Mouse (Mus musculus): ENCODE measurements around the gene Igf1r.
A peak's percentile ranks its signal among the peaks of the same experiment; 100 is the strongest.

The Igf1r gene

DNA sequence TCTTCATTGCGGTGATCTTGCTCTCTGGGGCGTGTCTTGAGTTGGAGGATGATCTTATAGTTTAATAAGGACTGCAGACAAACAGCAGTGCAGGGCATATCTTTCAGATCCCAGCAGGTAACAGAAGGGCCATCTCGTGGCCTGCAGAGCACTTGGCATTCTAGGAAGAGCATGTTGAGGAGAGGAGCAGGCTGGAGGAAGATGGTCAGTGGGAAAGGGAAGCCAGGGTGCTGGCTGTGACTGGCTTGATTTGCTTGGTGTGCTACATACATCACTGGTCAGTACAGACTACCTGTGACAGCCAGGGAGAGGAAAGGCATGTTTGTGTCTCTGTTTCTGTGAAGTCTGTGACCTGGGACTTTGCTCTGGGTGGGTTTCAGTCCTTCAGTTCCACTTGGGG lies 122.8 kb downstream of the Igf1r start:
- DNase-seq (ENCODE audit: low spot score in 2 of 2), result no peak

- DNase-seq (ENCODE audit: low spot score in 2 of 2), result no peak
Measured at GRCm38 (mm10) chr7:68080122-68080845, 127.7 kb downstream of the Igf1r start.

- peak; percentile 14 to 33 for DNase-seq (ENCODE audit: low spot score in 2 of 2)
Measured at GRCm38 (mm10) chr7:68085338-68085737, 132.7 kb downstream of the Igf1r start.

DNA sequence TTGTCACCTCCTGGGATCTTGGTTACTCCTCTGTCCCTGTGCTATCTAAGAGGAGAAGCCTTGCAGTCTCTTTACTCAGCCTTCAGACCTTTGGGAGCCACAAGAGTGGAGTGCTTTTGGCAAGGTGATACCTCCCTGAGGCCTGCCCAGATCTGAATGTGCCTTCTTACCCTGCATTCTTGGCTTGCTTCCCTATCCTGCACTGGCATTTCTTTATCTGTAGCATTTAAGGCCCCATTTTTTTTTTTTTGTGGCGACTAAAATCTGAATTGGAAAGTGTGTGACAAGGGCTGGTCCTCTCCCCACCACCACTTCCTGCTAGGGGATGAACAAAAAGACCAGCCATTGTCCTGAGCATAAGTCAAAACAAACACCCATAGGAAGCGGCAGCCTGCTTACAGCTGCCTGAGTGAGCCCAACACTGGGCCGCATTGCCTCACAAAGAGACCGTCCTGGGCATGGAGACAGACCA lies 133.3 kb downstream of the Igf1r start:
- no peak for DNase-seq (ENCODE audit: low spot score in 2 of 2)

- DNase-seq (ENCODE audit: low spot score in 2 of 2), result peak; percentile 46
Measured at GRCm38 (mm10) chr7:68087496-68087895, 134.9 kb downstream of the Igf1r start.

- DNase-seq (ENCODE audit: low spot score in 2 of 2), result no peak
Measured at GRCm38 (mm10) chr7:68088825-68089224, 136.2 kb downstream of the Igf1r start.

GRCm38 (mm10) chr7:68089725-68090124 lies 137.1 kb downstream of the Igf1r start:
- no peak for DNase-seq (ENCODE audit: low spot score in 2 of 2)

DNA sequence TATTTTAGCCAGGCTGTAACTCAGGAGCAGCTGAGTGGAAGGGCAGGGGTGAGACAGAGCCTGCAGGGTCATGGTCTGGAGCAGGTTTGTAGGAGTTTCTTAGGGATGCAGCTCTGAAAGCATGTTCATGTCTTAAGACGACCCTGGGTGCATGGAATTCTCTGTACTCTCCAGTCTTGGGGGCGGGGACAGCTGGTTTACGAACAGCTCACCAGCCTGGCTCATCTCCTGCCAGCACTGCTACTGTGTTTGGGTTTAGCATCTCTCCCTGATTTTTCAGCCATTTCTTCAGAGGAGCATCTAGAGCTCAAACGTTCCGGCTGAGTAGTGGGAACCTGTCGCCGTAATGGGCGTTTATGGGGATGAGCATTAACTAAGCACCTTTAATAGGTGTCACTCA lies 137.9 kb downstream of the Igf1r start:
- no peak for DNase-seq (ENCODE audit: low spot score in 2 of 2)

GRCm38 (mm10) chr7:68092304-68092978 lies 139.8 kb downstream of the Igf1r start:
- no peak for DNase-seq (ENCODE audit: low spot score in 2 of 2)

DNA sequence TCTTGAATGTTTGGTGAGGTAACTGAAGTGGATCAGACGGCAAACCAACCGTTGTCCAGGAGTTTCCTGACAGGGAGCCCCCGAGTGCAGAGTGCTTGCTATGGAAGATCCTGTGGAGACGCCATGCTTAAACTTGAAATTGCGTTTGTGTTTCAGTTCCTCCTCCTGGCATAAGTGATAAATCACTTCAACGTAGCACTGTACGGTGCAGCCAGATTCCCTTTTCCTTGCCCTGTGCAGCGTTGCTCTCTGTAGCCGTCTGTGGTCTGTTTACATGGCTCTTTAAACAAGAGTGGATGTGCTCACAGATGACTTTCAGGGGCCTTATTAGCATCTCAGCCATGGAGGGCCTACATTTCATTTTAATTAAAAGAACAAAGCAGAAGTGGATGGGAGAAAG lies 141.2 kb downstream of the Igf1r start:
- DNase-seq (ENCODE audit: low spot score in 2 of 2), result no peak

DNA sequence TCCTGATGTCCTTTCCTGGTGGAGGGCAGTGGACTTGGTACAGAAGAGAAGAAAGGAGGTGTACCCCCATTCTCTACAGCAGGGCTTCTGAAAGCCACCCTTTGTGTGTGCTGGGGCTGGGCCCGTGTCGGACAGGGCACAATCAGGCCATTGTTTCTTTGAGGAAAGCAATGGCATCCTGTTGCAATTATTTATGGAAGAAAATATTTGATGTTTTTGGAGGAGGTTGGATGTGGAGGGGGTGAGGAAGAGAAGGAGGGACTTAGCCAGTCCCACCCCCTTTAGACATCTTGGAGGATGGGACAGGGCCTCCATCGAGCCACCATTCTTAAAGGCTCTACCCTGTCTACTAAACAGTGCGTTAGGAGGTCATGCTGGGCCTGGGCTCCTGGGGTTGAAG lies 142.9 kb downstream of the Igf1r start:
- DNase-seq (ENCODE audit: low spot score in 2 of 2), result no peak

DNA sequence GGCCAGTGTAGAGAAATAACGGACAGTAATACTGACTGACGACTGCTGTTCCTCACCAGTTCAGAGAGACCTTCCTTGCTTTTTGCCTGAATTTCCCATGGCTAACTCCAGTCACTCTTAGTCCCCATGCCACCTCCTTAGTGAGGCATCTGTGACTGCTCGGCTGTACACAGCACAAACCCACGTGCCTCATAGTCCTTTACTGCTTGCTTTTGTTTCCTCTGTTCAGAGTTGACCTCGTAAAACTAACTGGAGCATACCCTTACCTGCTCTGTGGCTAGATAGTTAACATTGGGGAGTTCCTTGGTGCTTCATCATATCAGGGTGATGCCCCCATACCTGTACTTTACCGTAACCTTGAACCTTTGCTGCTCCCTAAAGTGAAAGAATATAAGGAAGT lies 143.8 kb downstream of the Igf1r start:
- no peak for DNase-seq (ENCODE audit: low spot score in 2 of 2)

- no peak for DNase-seq (ENCODE audit: low spot score in 2 of 2)
Measured at GRCm38 (mm10) chr7:68097081-68097836, 144.6 kb downstream of the Igf1r start.

- no peak for DNase-seq (ENCODE audit: low spot score in 2 of 2)
Measured at GRCm38 (mm10) chr7:68098098-68098497, 145.5 kb downstream of the Igf1r start.

- DNase-seq (ENCODE audit: low spot score in 2 of 2), result no peak
Measured at GRCm38 (mm10) chr7:68100388-68100787, 147.8 kb downstream of the Igf1r start.

GRCm38 (mm10) chr7:68102456-68103177 lies 150.0 kb downstream of the Igf1r start:
- peak; percentile 19 to 25 for DNase-seq (ENCODE audit: low spot score in 2 of 2)

- DNase-seq (ENCODE audit: low spot score in 2 of 2), result no peak
Measured at GRCm38 (mm10) chr7:68103178-68103530, 150.5 kb downstream of the Igf1r start.

DNA sequence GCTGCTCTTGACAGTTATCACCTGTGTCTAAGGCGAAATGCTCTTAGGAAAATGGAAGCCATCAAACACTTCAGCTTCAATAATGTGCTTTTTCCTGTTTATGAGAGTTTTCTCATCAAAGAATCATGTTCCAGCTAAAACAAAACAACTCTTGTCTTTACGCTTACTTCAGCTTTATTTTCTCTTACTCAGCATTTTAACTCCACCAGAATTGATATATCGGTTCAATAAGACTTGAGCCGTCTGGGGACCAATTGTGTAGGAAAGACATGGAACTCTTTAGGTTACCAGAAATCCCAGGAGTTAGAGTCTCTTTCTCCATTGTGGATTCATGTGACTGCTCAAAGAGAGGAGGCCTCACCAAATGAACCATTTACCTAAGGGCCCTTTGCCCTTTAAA lies 158.9 kb downstream of the Igf1r start:
- DNase-seq (ENCODE audit: low spot score in 2 of 2), result no peak

GRCm38 (mm10) chr7:68112582-68112981 lies 160.0 kb downstream of the Igf1r start:
- DNase-seq (ENCODE audit: low spot score in 2 of 2), result no peak

DNA sequence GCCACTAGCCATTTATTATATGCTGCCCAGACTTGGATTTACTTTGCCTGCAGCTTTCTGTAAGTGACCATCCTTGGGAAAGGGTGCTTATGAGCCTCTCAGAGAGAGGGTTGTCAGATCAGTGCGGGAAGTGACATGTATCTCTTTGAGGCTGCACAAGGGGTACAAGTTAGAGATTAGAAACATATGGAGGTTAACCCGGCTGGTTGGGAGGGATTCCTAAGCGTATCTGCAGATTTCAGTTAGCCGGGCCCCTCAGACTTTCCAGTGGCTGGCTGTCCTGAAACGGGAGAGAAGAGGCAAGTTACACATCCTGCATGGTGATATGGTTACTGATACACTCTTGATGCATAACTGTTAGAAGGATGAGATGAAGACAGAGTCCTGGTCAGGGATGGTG lies 161.7 kb downstream of the Igf1r start:
- DNase-seq (ENCODE audit: low spot score in 2 of 2), result no peak

GRCm38 (mm10) chr7:68114983-68115715 lies 162.5 kb downstream of the Igf1r start:
- no peak for DNase-seq (ENCODE audit: low spot score in 2 of 2)
